Mouse (Mus musculus) left cerebral cortex, postnatal 4 days (tissue): ENCODE results near the gene Fgd2. TPM values are rescaled to one million over a fixed set of nuclear protein-coding genes. Genes with fewer than 3 reads are reported as not detected.

Experiments
- DNase-seq: peaks from one replicate; pipeline ENCODE4 v3.0.0-alpha.2; 2022
- intact Hi-C: fragments of 180-260 bp; cut with DNase I; formaldehyde crosslinking; loops from one replicate; pipeline ENCODE4 v1.15.1; 2025
- total RNA-seq, 2 experiments: library from RNA; stranded (reverse); gene quantifications; 2 replicates each; pipeline ENCODE4 v1.2.3; 2021

Fgd2 gene
- total RNA-seq, 2 experiments from 2014 or later: 4.5 to 6.4 TPM

DNA sequence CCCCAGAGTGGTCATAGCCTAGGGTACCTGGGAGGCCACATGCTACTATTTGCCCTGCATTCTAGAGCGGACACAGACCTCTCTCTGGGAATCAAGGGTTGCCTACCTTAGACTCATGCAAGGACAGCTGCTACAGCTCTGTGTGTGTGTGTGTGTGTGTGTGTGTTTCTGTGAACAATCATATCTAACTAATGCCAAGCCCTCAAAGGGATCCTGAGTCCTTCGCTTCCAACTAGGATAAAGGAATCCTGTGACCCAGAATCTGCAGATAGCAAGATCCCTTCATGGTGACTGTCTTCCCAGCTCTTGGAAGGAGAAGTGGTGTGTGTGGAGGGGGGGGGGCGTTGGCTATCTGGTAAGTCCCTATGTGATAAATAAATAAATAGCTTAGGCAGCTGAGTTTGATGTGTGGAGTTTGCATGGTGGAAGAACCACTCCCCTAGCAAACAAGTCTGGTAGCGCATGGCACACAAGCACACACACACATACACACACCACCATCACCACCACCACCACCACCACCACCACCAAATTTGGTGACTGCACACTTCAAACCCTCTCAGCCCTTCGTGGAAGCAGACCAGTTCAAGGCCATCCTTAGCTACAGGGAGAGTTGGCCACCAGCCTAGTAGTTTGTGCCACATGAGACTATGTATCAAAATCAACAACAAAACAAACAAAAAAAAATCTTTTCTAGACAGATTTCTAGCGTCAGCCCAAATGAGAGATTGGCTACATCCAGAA, 35.5 kb downstream of the Fgd2 start:
- no peak for DNase-seq
- intact Hi-C loops: loop anchor here (5.0 kb wide), 2 partner anchors 96 to 116 kb away; partner anchors contain the start of gene Pim1

DNA sequence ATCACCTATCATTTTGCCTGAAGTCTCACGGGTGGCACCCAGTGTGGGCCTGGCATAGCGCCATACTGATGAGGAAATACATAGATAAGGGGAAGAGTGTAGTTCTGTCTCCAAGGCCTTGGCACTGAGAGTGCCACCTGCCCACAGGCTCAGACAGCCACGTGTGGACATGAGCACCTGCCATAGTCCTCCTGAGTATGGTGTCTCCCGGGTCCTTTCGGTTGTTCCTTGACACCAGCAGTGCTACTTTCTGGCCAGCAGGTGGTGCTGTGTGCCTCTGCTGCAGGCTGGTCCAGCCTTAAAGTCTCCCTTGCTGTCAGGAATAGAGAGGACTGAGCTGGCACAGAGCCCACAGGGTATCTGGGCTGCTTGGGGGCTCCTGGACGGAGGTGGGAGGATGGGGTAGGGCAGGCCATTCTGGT, 36.1 kb downstream of the Fgd2 start:
- peak; percentile 88 for DNase-seq
- intact Hi-C loops: loop anchor here (5.0 kb wide), 2 partner anchors 95 to 115 kb away; partner anchors contain the start of gene Pim1

DNA sequence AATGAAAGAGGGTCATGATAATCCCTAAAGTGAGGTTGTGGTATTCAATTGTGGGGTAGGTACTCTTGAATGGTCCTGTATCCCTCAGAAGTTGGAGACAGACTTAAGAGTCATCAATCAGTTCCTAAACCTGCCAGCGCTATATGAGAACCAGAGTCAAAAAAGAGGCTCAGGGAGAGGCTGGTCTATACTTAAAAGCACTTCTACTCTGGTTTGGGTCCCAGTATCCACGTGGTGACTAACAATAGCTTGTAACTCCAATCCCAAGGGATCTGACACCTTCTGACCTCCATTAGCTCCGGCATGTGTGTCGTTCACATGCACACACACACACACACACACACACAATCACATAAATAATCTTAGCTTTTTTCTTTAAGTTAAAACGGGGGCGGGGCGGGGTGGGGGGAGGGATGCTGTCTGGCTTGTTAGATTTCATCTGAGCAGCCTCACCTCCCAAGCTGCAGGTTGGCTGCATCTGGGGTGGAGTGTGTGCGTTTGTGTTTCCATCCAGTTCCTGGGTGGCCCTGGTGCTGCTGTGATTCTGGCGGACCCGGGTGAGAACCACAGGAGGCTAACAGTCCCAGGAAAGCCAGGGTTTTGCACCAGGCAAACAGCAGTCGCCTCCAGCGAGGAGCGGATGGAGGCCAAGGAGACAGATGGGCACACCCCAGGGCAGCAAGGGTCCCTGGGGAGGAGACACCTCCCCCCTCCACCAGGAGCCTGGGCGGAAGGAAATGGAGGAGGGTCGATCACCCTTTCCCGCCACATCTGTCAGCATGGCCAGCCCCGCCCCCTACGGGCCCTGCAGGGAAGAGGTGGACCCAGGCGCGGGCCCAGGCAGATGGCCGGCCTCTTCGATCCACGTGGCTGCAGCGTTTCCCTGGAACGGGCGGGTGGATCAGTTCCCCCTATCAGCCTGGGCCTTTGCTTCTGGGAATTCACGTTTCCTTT, 37.0 kb downstream of the Fgd2 start:
- intact Hi-C loops: loop anchor here (5.0 kb wide), 2 partner anchors 95 to 115 kb away; partner anchors contain the start of gene Pim1
- DNase-seq: peak; percentile 92

DNA sequence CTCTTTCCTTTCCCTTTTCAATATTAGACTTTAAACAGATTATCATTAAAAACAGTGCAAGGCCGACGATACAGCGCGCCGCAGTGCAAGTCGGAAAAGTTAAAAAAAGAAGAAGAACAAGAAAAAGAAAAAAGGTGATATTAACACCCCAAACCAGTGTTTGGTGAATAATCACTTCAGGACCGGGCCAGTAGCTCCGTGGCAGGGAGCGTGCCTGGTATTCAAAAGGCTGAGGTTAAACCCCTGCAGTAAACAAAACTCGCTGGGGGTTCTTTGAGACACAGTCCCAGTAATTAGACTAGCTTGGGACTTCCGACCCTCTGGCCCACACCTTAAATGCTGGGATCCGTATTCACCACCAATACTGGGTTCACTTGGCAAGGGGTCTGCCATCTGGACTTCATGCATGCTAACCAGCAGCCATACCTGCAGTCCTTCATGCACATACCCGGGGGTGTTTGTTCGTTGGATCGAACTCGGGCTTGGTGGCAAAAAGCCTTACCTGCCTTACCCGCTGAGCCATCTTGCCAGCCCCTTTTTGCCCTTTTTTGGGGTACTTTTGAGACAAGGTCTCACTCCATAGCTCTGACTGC, 37.8 kb downstream of the Fgd2 start:
- no peak for DNase-seq
- intact Hi-C loops: loop anchor here (5.0 kb wide), 2 partner anchors 94 to 114 kb away; partner anchors contain the start of gene Pim1

DNA sequence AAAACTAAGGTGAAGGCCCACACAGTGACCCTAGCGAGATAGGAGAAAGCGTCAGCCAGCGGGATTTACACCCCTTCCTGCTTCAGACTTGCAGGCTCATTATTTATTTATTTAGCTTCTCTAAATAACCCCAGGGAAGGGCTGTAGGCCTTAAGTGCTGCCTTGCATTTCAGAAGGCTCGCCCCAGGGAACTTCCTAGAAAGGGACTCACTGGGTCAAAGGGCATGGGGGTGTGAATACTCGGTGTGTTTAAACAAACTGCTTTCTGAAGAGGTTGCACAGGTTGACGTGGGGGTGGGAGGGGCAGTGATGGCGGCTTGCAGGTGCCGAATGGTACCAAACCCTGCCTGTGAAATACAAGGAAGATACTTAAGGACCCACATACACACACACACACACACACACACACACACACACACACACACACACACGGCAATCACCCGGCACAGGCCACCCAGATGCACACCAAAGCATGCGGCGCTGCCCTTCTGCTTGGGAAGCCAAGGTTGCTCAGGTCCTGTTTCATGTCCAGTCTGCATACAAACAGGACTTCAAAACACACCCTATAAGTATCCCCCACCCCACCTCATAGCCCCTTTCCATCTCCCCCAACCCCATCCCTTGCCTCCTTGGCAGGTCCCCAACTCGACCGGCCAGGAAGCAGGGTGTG, 38.7 kb downstream of the Fgd2 start:
- intact Hi-C loops: loop anchor here (5.0 kb wide), 2 partner anchors 93 to 113 kb away; partner anchors contain the start of gene Pim1
- no peak for DNase-seq

DNA sequence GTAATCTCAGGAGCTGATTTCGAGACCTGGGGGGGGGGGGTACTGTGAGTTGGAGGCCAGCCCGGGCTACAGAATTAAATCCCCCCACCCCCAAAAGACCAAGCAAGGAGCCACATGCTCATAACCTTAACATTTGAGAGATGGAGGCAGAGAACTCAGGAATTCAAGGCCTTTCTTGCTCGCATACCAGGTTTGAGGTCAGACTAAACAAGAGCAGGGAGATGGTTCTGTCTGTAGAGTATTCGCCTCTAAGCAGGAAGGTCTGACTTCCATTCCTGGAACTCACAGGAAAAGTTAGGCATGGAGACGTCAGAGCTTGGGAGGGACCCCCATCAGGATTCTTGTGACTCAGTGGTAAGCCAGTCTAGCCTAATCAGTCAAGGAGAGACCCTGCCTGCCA, 39.3 kb downstream of the Fgd2 start:
- intact Hi-C loops: no loop called here
- DNase-seq: no peak

DNA sequence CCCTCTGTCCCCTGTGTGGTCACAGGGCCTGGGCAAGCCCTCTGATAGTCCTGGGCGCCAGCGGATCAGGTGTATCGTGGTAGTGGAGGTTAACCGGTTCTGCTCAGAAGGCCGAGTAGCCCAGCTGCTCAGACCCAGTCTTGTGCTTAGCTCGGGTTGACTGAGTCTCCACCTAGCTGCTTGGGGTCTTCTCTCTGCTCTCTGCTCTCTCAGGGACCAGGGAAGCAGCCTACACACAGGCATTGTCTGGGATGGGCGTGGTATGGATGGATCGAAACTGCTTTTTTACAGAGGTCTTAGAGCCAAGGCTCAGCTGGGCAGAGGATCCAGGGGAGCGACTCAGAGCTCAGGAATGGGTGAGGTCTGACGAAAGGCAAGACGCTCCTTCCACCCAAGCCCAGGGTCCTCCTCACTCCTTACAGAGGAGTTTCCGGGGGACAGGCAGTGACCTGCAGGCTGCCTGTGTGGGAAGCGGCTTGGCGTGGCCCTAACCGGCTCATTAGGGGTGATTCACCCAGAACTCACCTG, 41.1 kb downstream of the Fgd2 start:
- intact Hi-C loops: no loop called here
- no peak for DNase-seq

DNA sequence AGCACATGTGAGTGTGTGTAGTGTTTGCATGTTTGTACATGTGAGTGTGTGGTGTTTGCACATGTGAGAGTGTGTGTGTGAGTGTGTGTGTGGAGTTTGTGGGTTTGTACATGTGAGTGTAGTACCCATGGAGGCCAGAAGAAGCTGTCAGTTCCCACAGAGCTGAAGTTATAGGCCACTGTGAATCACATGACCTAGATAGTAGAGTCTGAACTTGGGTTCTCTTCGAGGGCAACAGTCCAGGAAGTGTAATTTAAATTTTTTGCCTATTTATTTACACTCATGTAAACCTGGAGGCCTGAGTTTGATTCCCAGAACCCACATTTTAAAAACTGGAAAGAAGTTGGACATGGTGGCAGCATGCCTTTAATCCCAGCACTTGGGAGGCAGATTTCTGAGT, 42.5 kb downstream of the Fgd2 start:
- no peak for DNase-seq

DNA sequence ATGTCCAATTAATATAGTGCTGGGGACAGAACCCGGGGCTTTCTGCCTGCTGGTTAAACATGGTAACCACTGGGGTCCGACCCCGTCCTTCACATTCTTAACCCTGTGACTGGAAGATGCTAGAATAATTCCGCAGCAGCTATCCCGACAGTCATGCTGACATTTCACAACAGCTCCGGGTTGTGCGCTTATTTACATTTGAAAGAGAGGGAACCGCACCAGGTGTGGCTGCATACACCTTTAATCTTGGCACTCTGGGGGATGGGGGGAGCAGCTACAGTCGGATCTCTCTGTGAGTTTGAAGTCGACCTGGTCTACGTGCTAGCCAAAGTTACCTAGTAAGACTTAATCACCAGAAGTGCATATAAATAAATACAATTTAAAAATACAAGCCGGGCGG, 44.8 kb downstream of the Fgd2 start:
- intact Hi-C loops: no loop called here
- no peak for DNase-seq

More for the DNA sequence above, 42.5 kb downstream of the Fgd2 start:
- intact Hi-C loops: no loop called here

DNA sequence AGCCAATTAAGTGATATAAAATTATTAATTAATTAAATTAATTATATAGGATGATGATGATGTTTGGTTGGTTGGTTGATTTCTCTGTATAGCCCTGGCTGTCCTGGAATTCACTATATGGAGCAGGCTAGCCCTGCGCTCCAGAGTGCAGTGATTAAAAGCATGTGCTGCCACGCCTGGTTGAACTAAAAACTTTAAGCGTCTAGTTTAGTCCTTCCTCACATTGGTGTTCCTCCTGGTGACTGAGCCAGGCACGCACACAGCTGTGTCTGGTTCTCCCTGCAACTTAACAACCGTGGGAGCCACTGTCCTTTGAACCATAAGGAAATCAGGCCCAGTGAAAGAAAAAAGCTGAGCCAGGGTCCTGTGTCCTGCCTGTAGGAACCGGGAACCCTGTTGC, 45.4 kb downstream of the Fgd2 start:
- DNase-seq: no peak
- intact Hi-C loops: no loop called here

DNA sequence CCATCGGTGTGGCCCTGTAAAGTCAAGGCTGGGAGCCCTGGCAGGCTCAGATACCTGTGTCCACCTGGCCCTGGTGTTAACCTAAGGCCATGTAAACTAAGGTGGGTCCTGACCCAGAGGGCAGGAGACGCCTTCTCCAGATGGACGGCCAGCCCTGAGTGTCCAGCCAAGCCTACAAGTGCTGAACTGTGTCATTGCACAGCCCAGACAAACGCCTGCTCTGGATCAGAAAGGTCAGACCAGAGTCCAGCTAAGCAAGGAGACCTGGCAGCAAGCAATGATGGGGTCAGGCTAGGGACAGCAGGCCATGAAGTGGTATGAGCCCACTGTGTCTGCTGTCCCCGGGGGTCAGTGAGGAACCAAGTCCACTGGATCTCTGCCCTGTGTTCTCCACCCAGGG, 46.7 kb downstream of the Fgd2 start:
- DNase-seq: no peak
- intact Hi-C loops: no loop called here

DNA sequence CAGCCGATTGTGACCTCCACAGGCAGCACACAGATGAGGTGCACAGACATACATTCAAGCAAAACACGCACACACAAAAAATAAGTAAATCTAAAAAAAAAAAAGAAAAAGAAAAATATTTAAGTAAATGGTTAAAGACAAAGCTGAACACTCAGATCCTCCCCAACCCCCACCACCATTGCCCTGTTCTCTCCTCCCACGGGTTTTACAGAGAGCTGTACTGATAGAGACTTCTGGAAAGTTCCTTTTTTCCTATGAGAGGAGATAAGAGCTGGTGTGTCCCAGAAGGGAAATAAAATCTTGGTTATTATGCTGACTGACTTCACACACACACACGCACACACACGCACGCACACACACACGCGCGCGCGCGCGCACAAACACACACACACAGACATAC, 47.6 kb downstream of the Fgd2 start:
- no peak for DNase-seq
- intact Hi-C loops: no loop called here

DNA sequence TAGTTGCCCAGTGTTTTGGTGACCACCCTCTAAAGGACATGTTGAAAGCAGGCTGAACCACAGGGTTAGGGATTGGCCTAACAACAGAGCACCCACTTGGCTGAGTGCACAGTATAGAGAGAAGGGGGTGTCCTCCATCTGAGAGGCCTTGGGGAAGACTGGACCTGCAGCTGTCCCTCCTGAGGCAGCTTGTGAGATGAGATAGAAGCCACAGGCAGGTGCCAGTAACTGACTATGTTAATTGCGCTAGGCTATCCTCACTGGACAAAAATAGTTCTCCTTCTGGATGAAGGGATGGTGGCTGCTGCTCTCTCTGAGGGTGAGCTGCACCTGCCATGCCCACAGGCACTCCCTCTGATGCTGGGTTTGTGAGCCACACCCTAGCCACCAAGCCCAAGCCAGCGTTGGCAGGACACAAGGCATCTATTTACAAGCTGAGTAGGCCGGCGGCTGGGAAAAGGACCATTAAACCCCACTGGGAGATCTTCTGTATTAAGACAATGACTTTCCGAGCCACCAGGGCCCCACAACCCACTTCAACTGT, 49.2 kb downstream of the Fgd2 start:
- no peak for DNase-seq
- intact Hi-C loops: no loop called here

DNA sequence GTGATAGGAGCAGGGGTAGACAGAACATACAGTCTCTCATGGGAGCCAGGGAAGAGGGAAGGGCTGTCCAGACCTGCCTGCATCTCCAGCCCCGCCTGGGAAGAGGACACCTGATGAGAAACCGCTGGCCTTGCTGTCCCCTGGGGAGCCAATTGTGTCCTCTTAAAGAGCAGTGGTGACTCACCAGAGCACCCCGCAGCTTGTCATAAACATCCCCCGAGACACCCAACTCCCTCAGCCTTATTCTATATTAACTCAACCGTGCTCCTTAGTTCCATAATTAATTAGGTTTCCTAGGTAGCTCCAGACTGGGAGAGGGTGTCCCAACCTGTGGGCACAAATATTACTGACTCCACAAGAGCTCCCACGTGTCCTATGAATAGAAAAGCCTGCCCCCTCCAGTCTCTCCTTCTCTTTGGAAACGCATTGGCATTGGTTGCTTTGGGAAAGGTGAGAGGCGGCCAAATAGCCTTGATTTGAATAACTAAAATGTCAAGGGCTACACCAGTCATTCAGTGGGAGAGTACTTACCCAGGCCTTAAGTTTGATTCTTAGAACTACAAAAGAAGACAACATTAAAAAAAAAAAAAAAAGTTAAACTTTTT, 51.2 kb downstream of the Fgd2 start:
- DNase-seq: no peak
- intact Hi-C loops: no loop called here

DNA sequence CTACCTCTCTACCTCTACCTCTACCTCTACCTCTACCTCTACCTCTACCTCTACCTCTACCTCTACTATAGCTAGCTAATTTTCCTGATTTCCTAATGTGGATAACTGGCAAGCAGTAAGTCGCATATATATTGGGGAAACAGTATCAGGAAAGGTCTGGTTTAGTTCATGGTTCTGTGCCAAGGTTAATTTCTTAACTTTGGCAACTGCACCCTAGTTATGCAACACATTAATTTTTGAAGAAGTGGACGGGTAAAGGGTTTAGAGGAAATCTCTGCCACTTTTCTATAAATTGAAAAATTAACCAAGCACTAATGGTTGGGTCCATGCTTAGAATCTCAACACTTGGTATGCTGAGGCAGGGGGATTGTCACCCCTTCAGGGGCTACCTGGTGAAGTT, 53.9 kb downstream of the Fgd2 start:
- intact Hi-C loops: no loop called here
- no peak for DNase-seq

DNA sequence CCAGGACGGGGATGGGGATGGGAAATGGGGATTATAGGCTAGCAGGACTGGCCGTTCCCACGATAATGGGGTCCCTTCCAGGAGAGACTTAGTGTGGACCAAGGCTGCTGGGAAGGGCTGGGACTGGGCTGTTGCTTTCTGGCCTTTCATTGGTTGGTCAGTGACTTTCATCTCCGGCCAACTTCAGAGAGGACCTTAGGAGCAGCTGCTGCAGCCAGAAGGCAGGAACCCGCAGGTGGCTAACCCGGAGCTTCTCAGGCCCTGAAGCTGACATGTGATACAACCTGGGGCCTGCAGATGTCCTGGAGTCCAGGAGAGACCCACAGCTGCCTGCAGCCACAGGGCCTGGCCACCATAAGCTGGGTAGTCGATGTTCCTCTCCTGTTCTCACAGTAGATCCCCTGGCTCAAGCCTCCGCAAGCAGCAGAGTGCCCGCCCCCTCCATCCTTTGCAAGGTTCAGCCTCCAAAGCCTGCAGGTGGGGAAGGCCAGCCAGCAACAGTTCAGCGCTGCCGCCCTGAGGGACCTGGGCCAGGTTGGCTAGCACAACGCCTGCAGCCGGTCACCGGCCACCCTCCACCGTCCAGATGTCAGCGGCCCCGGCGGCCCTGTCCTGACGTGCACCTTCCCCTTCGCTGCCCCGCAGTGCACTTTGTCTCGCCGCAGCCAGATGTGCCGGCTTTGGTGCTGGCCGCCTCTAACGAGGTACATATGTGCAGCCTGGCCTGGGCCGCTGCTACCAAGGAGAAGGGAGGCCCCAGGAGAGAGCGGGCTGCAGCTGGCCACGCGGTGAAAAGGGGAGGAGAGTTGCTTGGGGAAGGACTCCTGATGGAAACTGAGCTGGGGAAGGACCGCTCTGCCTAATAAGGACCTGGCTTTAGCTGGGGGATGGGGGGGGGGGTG, 55.3 kb downstream of the Fgd2 start:
- intact Hi-C loops: no loop called here
- DNase-seq: peak; percentile 52

DNA sequence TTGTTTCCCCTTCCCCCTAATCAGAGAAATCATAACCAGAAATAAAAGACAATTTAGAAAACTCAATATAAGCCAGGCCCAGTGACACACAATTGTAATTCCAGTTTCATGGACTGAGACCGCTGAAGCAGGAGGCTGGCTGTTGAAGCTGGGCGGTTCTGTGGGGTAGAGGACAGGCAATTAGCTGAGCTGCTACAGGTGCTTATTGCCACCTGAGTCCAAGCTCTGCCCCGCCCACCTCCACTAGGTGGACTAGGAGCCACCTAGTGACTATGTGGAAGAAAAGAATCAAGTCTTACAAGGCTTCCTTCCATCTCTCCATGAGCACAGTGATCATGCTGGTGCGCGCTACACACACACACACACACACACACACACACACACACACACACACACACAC, 56.0 kb downstream of the Fgd2 start:
- no peak for DNase-seq
- intact Hi-C loops: no loop called here

DNA sequence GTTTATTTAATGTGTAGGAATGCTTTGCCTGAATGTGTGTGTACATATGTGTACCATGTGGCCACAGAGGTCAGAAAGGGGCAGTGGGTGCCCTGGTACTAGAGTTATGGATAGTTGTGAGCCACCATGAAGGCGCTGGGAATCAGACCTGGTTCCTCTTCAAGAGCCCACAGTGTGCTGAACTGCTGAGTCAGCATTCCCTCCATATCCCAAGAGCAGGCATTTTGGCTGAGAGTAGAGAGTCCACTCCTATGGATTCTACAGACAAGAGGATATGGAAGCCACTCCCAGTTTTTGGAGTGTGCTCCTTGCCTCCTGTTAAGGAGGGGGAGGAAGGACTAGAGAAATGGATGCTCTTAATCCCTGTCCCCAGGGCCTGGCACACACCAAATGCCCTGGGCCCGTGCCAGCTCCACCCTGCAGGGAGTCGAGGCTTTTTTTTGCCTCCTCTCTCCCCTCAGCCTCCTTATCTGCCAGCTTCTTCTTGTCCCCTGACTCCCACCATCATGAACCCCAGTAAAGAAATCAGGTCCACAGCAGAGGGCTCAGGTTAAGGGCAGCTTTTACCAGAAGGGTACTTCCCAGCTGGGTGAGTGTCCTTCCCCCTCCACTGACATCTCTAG, 58.2 kb downstream of the Fgd2 start:
- intact Hi-C loops: no loop called here
- DNase-seq: peak; percentile 51
